Mouse (Mus musculus) heart, postnatal 0 days (tissue): ENCODE results near the gene Cdc25a.

ENCODE experiments used
- CTCF ChIP-seq: IDR thresholded peaks from 2 replicates; pipeline ENCODE4 v1.5.1; 2016; ENCODE audit warnings: antibody characterized with exemption, control low read depth, low read depth
- EP300 ChIP-seq: IDR thresholded peaks from 2 replicates; pipeline ENCODE4 v1.6.1; 2016; ENCODE audit warnings: antibody characterized with exemption, low read depth

DNA sequence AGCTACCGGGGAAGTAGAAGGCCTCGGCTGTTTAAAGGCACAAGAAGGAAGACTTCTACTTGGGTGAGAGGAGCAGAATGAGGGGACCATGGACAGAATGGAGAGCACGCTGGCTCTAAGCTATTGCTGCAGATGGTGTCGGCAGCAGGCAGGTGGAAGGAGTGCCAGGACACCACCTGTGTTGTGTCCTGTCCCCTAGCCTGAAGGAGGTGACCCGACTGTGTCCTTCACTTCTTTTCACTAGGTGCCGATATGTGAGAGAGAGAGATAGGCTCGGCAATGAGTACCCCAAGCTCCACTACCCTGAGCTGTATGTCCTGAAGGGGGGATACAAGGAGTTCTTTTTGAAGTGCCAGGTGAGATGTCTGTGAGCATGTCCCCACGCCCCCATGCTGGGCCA is 16.1 kb downstream of the Cdc25a start:
- TF ChIP-seq CTCF (no peak), EP300 (no peak)
